Mouse (Mus musculus) forebrain, embryonic 10.5 days (tissue): Measurements from ENCODE around the gene Maml3. TPM values are rescaled to one million over a fixed set of nuclear protein-coding genes. Genes with fewer than 3 reads are reported as not detected.

ENCODE experiments used
- DNase-seq: peaks from one replicate; pipeline ENCODE4 v3.0.0-alpha.2; 2017; ENCODE audit warnings: low spot score; ENCODE audit errors: extremely low spot score
- H3K27ac ChIP-seq: fragments of 300-500 bp; sonication (generic); 2 replicates; pipeline ENCODE4 v1.5.1; 2016; ENCODE audit warnings: mild to moderate bottlenecking
- H3K27me3 ChIP-seq: fragments of 300-500 bp; sonication (generic); 2 replicates; pipeline ENCODE4 v1.6.1; 2016; ENCODE audit warnings: mild to moderate bottlenecking; ENCODE audit not compliant: poor library complexity, severe bottlenecking
- H3K36me3 ChIP-seq: fragments of 300-500 bp; sonication (generic); replicated peaks from 2 replicates; pipeline ENCODE4 v1.6.1; 2016; ENCODE audit warnings: mild to moderate bottlenecking, moderate library complexity
- H3K4me1 ChIP-seq: fragments of 300-500 bp; sonication (generic); 2 replicates; pipeline ENCODE4 v1.6.1; 2016
- H3K4me3 ChIP-seq: fragments of 300-500 bp; sonication (generic); 2 replicates; pipeline ENCODE4 v1.5.1; 2016; ENCODE audit warnings: mild to moderate bottlenecking, moderate library complexity
- H3K9me3 ChIP-seq: fragments of 300-500 bp; sonication (generic); 2 replicates; pipeline ENCODE4 v1.6.1; 2016; ENCODE audit warnings: mild to moderate bottlenecking, moderate library complexity
- WGBS: fragments of 180-500 bp; shearing (Covaris S2); methylation state at CpG from one replicate; pipeline ENCODE4 v1.1.7; 2016; 5-methylcytosine and 5-hydroxymethylcytosine counted together
- polyA plus RNA-seq: library from polyadenylated mRNA; unstranded; fragments of >200 nt; fragmentation: Nextera tagmentation; extraction: Ambion mirVana; gene quantifications from 2 replicates; pipeline ENCODE4 v1.2.1, GENCODE M21; 2016

The Maml3 gene
- polyA plus RNA-seq, 1 experiment from 2014 or later = 5.6 TPM

- H3K9me3 ChIP-seq = 0 out of 2 replicates have a peak, but pooled peaks cover 4% of the 10 kb centered on the region
- H3K27ac ChIP-seq = peak overlapping the region; percentile 51
- 82% methylated on average over 7 of the region's 7 CpGs for WGBS
- H3K27me3 ChIP-seq = peaks cover 16% of the 10 kb centered on the region
- H3K4me1 ChIP-seq = peaks cover 49% of the 10 kb centered on the region
- no peak for DNase-seq
- H3K36me3 ChIP-seq = no peaks in the 10 kb centered on the region
- H3K4me3 ChIP-seq = no peak overlapping the region
These were observed 294.1 kb downstream of the Maml3 start for GRCm38 (mm10) chr3:51810731-51811130.

GRCm38 (mm10) chr3:51809822-51810221, 295.1 kb downstream of the Maml3 start:
- no peak overlapping the region for H3K4me3 ChIP-seq
- WGBS = 42% methylated on average over 7 of the region's 7 CpGs
- H3K27ac ChIP-seq = peak overlapping the region; percentile 78
- H3K27me3 ChIP-seq = peaks cover 16% of the 10 kb centered on the region
- DNase-seq = no peak
- no peaks in the 10 kb centered on the region for H3K36me3 ChIP-seq
- H3K4me1 ChIP-seq = peaks cover 58% of the 10 kb centered on the region
- 0 out of 2 replicates have a peak, but pooled peaks cover 4% of the 10 kb centered on the region for H3K9me3 ChIP-seq

GRCm38 (mm10) chr3:51807981-51808870, 296.6 kb downstream of the Maml3 start:
- no peak for DNase-seq
- peak overlapping the region; percentile 51 for H3K27ac ChIP-seq
- no peaks in the 10 kb centered on the region for H3K36me3 ChIP-seq
- peaks cover 74% of the 10 kb centered on the region for H3K4me1 ChIP-seq
- 92% methylated on average over 16 of the region's 16 CpGs for WGBS
- 0 out of 2 replicates have a peak, but pooled peaks cover 4% of the 10 kb centered on the region for H3K9me3 ChIP-seq
- H3K27me3 ChIP-seq = peaks cover 16% of the 10 kb centered on the region
- no peak overlapping the region for H3K4me3 ChIP-seq

GRCm38 (mm10) chr3:51805488-51806318, 299.2 kb downstream of the Maml3 start:
- WGBS = 22% methylated on average over 13 of the region's 13 CpGs
- Histone ChIP-seq H3K36me3 (no peaks in the 10 kb centered on the region), H3K4me3 (peak overlapping the region; percentile 16; the same call in 1 of the 2 replicates), H3K9me3 (0 out of 2 replicates have a peak, but pooled peaks cover 4% of the 10 kb centered on the region), H3K27ac (peak overlapping the region; percentile 83), H3K27me3 (peaks cover 16% of the 10 kb centered on the region), H3K4me1 (peaks cover 84% of the 10 kb centered on the region)
- peak; percentile 69 for DNase-seq

- Histone ChIP-seq H3K36me3 (no peaks in the 10 kb centered on the region), H3K9me3 (0 out of 2 replicates have a peak, but pooled peaks cover 4% of the 10 kb centered on the region), H3K27ac (peak overlapping the region; percentile 37; the same call in 1 of the 2 replicates), H3K4me1 (peaks cover 82% of the 10 kb centered on the region), H3K4me3 (no peak overlapping the region), H3K27me3 (peaks cover 17% of the 10 kb centered on the region)
- no peak for DNase-seq
- 48% methylated on average over 6 of the region's 6 CpGs for WGBS
These were observed 301.0 kb downstream of the Maml3 start for GRCm38 (mm10) chr3:51803903-51804302.

- Histone ChIP-seq H3K27ac (no peak overlapping the region), H3K9me3 (no peaks in the 10 kb centered on the region), H3K4me1 (peaks cover 88% of the 10 kb centered on the region), H3K36me3 (no peaks in the 10 kb centered on the region), H3K4me3 (no peak overlapping the region), H3K27me3 (peaks cover 5% of the 10 kb centered on the region; the same call in 1 of the 2 replicates)
- DNase-seq = no peak
- WGBS = 88% methylated on average over 9 of the region's 9 CpGs
These were observed 305.2 kb downstream of the Maml3 start for GRCm38 (mm10) chr3:51799650-51800049.

GRCm38 (mm10) chr3:51796838-51797237, 308.0 kb downstream of the Maml3 start:
- peaks cover 5% of the 10 kb centered on the region; the same call in 1 of the 2 replicates for H3K27me3 ChIP-seq
- peaks cover 69% of the 10 kb centered on the region for H3K4me1 ChIP-seq
- no peaks in the 10 kb centered on the region for H3K36me3 ChIP-seq
- no peak overlapping the region for H3K4me3 ChIP-seq
- H3K27ac ChIP-seq = peak overlapping the region; percentile 72
- no peak for DNase-seq
- no peaks in the 10 kb centered on the region for H3K9me3 ChIP-seq
- WGBS = 70% methylated on average over 6 of the region's 6 CpGs

GRCm38 (mm10) chr3:51796219-51796828, 308.6 kb downstream of the Maml3 start:
- H3K9me3 ChIP-seq = no peaks in the 10 kb centered on the region
- DNase-seq = no peak
- H3K36me3 ChIP-seq = no peaks in the 10 kb centered on the region
- peaks cover 70% of the 10 kb centered on the region for H3K4me1 ChIP-seq
- H3K4me3 ChIP-seq = peak overlapping the region; percentile 1; the same call in 1 of the 2 replicates
- peaks cover 5% of the 10 kb centered on the region; the same call in 1 of the 2 replicates for H3K27me3 ChIP-seq
- WGBS = 81% methylated on average over 12 of the region's 12 CpGs
- H3K27ac ChIP-seq = peak overlapping the region; percentile 72

GRCm38 (mm10) chr3:51791542-51791941, 313.3 kb downstream of the Maml3 start:
- no peak for DNase-seq
- peaks cover 4% of the 10 kb centered on the region; the same call in 1 of the 2 replicates for H3K9me3 ChIP-seq
- peaks cover 67% of the 10 kb centered on the region for H3K4me1 ChIP-seq
- WGBS = 90% methylated on average over 7 of the region's 7 CpGs
- no peaks in the 10 kb centered on the region for H3K27me3 ChIP-seq
- H3K36me3 ChIP-seq = no peaks in the 10 kb centered on the region
- no peak overlapping the region for H3K4me3 ChIP-seq
- H3K27ac ChIP-seq = peak overlapping the region; percentile 95

- peaks cover 62% of the 10 kb centered on the region for H3K4me1 ChIP-seq
- H3K4me3 ChIP-seq = peak overlapping the region; percentile 45
These were observed 315.4 kb downstream of the Maml3 start for GRCm38 (mm10) chr3:51789389-51789904.

GRCm38 (mm10) chr3:51788591-51789339, 316.1 kb downstream of the Maml3 start:
- DNase-seq = peak; percentile 93
- Histone ChIP-seq H3K27me3 (no peaks in the 10 kb centered on the region), H3K9me3 (peaks cover 4% of the 10 kb centered on the region; the same call in 1 of the 2 replicates), H3K27ac (peak overlapping the region; percentile 95), H3K4me3 (peak overlapping the region; percentile 45), H3K36me3 (no peaks in the 10 kb centered on the region), H3K4me1 (peaks cover 62% of the 10 kb centered on the region)
- under 1% methylated on average over 17 of the region's 17 CpGs for WGBS

More at GRCm38 (mm10) chr3:51789389-51789904, 315.4 kb downstream of the Maml3 start:
- Histone ChIP-seq H3K27ac (peak overlapping the region; percentile 95), H3K27me3 (no peaks in the 10 kb centered on the region), H3K9me3 (peaks cover 4% of the 10 kb centered on the region; the same call in 1 of the 2 replicates), H3K36me3 (no peaks in the 10 kb centered on the region)
- WGBS = 24% methylated on average over 10 of the region's 10 CpGs
- no peak for DNase-seq
